Comparison of ENCODE assay signal across 10 mouse cellular contexts in genomic region chr15:99334500-99334899, GRCm38 (mm10). TPM values are rescaled to one million over a fixed set of nuclear protein-coding genes. Genes with fewer than 3 reads are reported as not detected.
A peak's percentile ranks its signal among the peaks of the same experiment; 100 is the strongest.
DNase-seq lines count a peak whose midpoint lies in the region; ATAC-seq lines count a peak whose summit lies in the region.
"Had no signal": no experiment of that assay in that cellular context is flagged by ENCODE, and none has a peak within 500 bp of the region (broad histone marks: within the 10 kb centered on the region; RNA-seq: fewer than 3 reads in every experiment).

No protein-coding gene starts in this region.

- H3K27ac ChIP-seq in hindbrain, embryonic 14.5 days = peak overlapping the region; percentile 49; the same call in 1 of the 2 replicates
- H3K27ac ChIP-seq in hindbrain, embryonic 16.5 days (ENCODE audit: low read depth, low read length) = no peak overlapping the region; the same call in none of the 2 replicates
- peak overlapping the region; percentile 14; the same call in 1 of the 2 replicates for H3K27ac ChIP-seq in midbrain, embryonic 13.5 days
- no peak overlapping the region for H3K27ac ChIP-seq in midbrain, embryonic 11.5 days (ENCODE audit: low read depth, low read length)
- H3K27ac ChIP-seq in embryonic facial prominence, embryonic 14.5 days (replicated peaks; ENCODE audit: low read depth, low read length) = peak overlapping the region; percentile 97
- H3K27ac ChIP-seq in stomach, embryonic 16.5 days (ENCODE audit: low read length) = peak overlapping the region; percentile 94
- H3K27ac ChIP-seq: liver, embryonic 14.5 days had no signal

- H3K4me1 ChIP-seq in hindbrain, embryonic 14.5 days (replicated peaks; ENCODE audit: control insufficient read depth, insufficient read depth, low read length) = no peaks in the 10 kb centered on the region; the same call in 1 of the 2 replicates
- peaks cover 15% of the 10 kb centered on the region for H3K4me1 ChIP-seq in hindbrain, embryonic 16.5 days (ENCODE audit: control insufficient read depth, insufficient read depth, low read depth, low read length)
- peaks cover under 1% of the 10 kb centered on the region; the same call in 1 of the 2 replicates for H3K4me1 ChIP-seq in midbrain, embryonic 13.5 days (replicated peaks)
- no peaks in the 10 kb centered on the region; the same call in 1 of the 2 replicates for H3K4me1 ChIP-seq in midbrain, embryonic 11.5 days (ENCODE audit: control insufficient read depth, insufficient read depth, low read length)
- peaks cover 52% of the 10 kb centered on the region for H3K4me1 ChIP-seq in embryonic facial prominence, embryonic 14.5 days (ENCODE audit: control insufficient read depth, insufficient read depth, low read length)
- H3K4me1 ChIP-seq in stomach, embryonic 16.5 days (ENCODE audit: control insufficient read depth, insufficient read depth, low read length) = peaks cover 25% of the 10 kb centered on the region

- peak; percentile 45 for DNase-seq in hindbrain, embryonic 14.5 days (ENCODE audit: low spot score)
- DNase-seq in midbrain, embryonic 11.5 days (ENCODE audit: low spot score, missing footprints) = no peak
- peak; percentile 78 for DNase-seq in embryonic facial prominence, embryonic 14.5 days (ENCODE audit: low spot score)
- DNase-seq in right cerebral cortex, postnatal 25 days = no peak
- DNase-seq: cerebellum, adult 9-10 months; gastrocnemius, postnatal 14 days had no signal

- no peaks in the 10 kb centered on the region for H3K27me3 ChIP-seq in hindbrain, embryonic 14.5 days (ENCODE audit: control insufficient read depth, insufficient read depth, low read length)
- no peaks in the 10 kb centered on the region for H3K27me3 ChIP-seq in hindbrain, embryonic 16.5 days (replicated peaks; ENCODE audit: control insufficient read depth, insufficient read depth, low read length)
- no peaks in the 10 kb centered on the region for H3K27me3 ChIP-seq in midbrain, embryonic 13.5 days
- H3K27me3 ChIP-seq in midbrain, embryonic 11.5 days (ENCODE audit: control insufficient read depth, insufficient read depth, low read length) = no peaks in the 10 kb centered on the region
- no peaks in the 10 kb centered on the region for H3K27me3 ChIP-seq in embryonic facial prominence, embryonic 14.5 days (replicated peaks; ENCODE audit: control insufficient read depth, insufficient read depth, low read length)
- H3K27me3 ChIP-seq in stomach, embryonic 16.5 days (ENCODE audit: control insufficient read depth, insufficient read depth, low read length) = no peaks in the 10 kb centered on the region

- H3K4me2 ChIP-seq in hindbrain, embryonic 14.5 days (replicated peaks) = no peak overlapping the region
- H3K4me2 ChIP-seq in hindbrain, embryonic 16.5 days (ENCODE audit: low read length) = no peak overlapping the region
- no peak overlapping the region for H3K4me2 ChIP-seq in midbrain, embryonic 13.5 days (replicated peaks)
- H3K4me2 ChIP-seq in midbrain, embryonic 11.5 days = no peak overlapping the region
- no peak overlapping the region for H3K4me2 ChIP-seq in embryonic facial prominence, embryonic 14.5 days (ENCODE audit: low read depth, low read length)
- no peak overlapping the region for H3K4me2 ChIP-seq in stomach, embryonic 16.5 days (ENCODE audit: low read depth, low read length)

- H3K36me3 ChIP-seq in hindbrain, embryonic 14.5 days (replicated peaks; ENCODE audit: control insufficient read depth, insufficient read depth) = peaks cover 8% of the 10 kb centered on the region; the same call in 1 of the 2 replicates
- H3K36me3 ChIP-seq in hindbrain, embryonic 16.5 days (ENCODE audit: control insufficient read depth, insufficient read depth, low read length) = no peaks in the 10 kb centered on the region
- H3K36me3 ChIP-seq in midbrain, embryonic 13.5 days = 0 out of 2 replicates have a peak, but pooled peaks cover 4% of the 10 kb centered on the region
- no peaks in the 10 kb centered on the region for H3K36me3 ChIP-seq in midbrain, embryonic 11.5 days (ENCODE audit: control insufficient read depth, insufficient read depth, low read length)
- H3K36me3 ChIP-seq in embryonic facial prominence, embryonic 14.5 days (ENCODE audit: control insufficient read depth, insufficient read depth, low read length) = peaks cover 17% of the 10 kb centered on the region; the same call in 1 of the 2 replicates
- H3K36me3 ChIP-seq in stomach, embryonic 16.5 days (ENCODE audit: control insufficient read depth, insufficient read depth, low read length) = no peaks in the 10 kb centered on the region

- no peaks in the 10 kb centered on the region for H3K9me3 ChIP-seq in hindbrain, embryonic 14.5 days (ENCODE audit: control insufficient read depth, low read length)
- H3K9me3 ChIP-seq in hindbrain, embryonic 16.5 days (ENCODE audit: control insufficient read depth, low read length) = no peaks in the 10 kb centered on the region
- no peaks in the 10 kb centered on the region for H3K9me3 ChIP-seq in midbrain, embryonic 13.5 days
- no peaks in the 10 kb centered on the region for H3K9me3 ChIP-seq in midbrain, embryonic 11.5 days (ENCODE audit: control insufficient read depth, low read length)
- no peaks in the 10 kb centered on the region for H3K9me3 ChIP-seq in embryonic facial prominence, embryonic 14.5 days (ENCODE audit: control insufficient read depth, low read length)
- H3K9me3 ChIP-seq in stomach, embryonic 16.5 days (replicated peaks; ENCODE audit: control insufficient read depth, low read length) = no peaks in the 10 kb centered on the region

- ATAC-seq in hindbrain, embryonic 14.5 days (ENCODE audit: low FRiP score) = no peak
- ATAC-seq in hindbrain, embryonic 16.5 days = no peak; the same call in 1 of the 2 replicates
- ATAC-seq in midbrain, embryonic 13.5 days = no peak
- no peak for ATAC-seq in midbrain, embryonic 11.5 days (ENCODE audit: low FRiP score)
- peak; percentile 19; the same call in 1 of the 2 replicates for ATAC-seq in embryonic facial prominence, embryonic 14.5 days (ENCODE audit: low read depth)
- ATAC-seq in stomach, embryonic 16.5 days (ENCODE audit: insufficient read depth, low FRiP score) = no peak

- H3K9ac ChIP-seq in hindbrain, embryonic 14.5 days = no peak overlapping the region
- no peak overlapping the region for H3K9ac ChIP-seq in hindbrain, embryonic 16.5 days (ENCODE audit: low read depth, low read length)
- no peak overlapping the region for H3K9ac ChIP-seq in midbrain, embryonic 13.5 days (replicated peaks)
- no peak overlapping the region for H3K9ac ChIP-seq in midbrain, embryonic 11.5 days (ENCODE audit: low read length)
- H3K9ac ChIP-seq in embryonic facial prominence, embryonic 14.5 days (ENCODE audit: low read depth, low read length) = no peak overlapping the region
- no peak overlapping the region for H3K9ac ChIP-seq in stomach, embryonic 16.5 days (ENCODE audit: low read length)
- H3K9ac ChIP-seq: liver, embryonic 14.5 days had no signal

- H3K4me3 ChIP-seq in hindbrain, embryonic 14.5 days (replicated peaks; ENCODE audit: low read length) = no peak overlapping the region
- no peak overlapping the region for H3K4me3 ChIP-seq in hindbrain, embryonic 16.5 days (ENCODE audit: low read length)
- H3K4me3 ChIP-seq in midbrain, embryonic 13.5 days (replicated peaks) = no peak overlapping the region
- no peak overlapping the region for H3K4me3 ChIP-seq in midbrain, embryonic 11.5 days (ENCODE audit: low read depth, low read length)
- H3K4me3 ChIP-seq in embryonic facial prominence, embryonic 14.5 days (ENCODE audit: low read depth, low read length) = no peak overlapping the region
- no peak overlapping the region for H3K4me3 ChIP-seq in stomach, embryonic 16.5 days (replicated peaks; ENCODE audit: low read length)

- WGBS in hindbrain, embryonic 14.5 days = 69% methylated on average over 6 of the region's 6 CpGs
- WGBS in hindbrain, embryonic 16.5 days = 56% methylated on average over 6 of the region's 6 CpGs
- WGBS in midbrain, embryonic 13.5 days = 84% methylated on average over 6 of the region's 6 CpGs
- WGBS in midbrain, embryonic 11.5 days = 92% methylated on average over 6 of the region's 6 CpGs
- WGBS in embryonic facial prominence, embryonic 14.5 days = 50% methylated on average over 6 of the region's 6 CpGs
- WGBS in stomach, embryonic 16.5 days = 49% methylated on average over 6 of the region's 6 CpGs

RNA-seq across cellular contexts. Expression of gene Fmnl3, which starts 35.8 kb away (rescaled TPM):
- 9.0 and 9.2 TPM in 2 replicates for polyA plus RNA-seq in hindbrain, embryonic 14.5 days (2014; fragmentation: Nextera tagmentation; extraction: Ambion mirVana)
- polyA plus RNA-seq in hindbrain, embryonic 16.5 days (2015; fragmentation: Nextera tagmentation; extraction: Ambion mirVana) = 7.4 and 9.7 TPM in 2 replicates
- polyA plus RNA-seq in midbrain, embryonic 13.5 days (2015; fragmentation: Nextera tagmentation; extraction: Ambion mirVana) = 8.5 and 8.7 TPM in 2 replicates
- 8.6 and 8.9 TPM in 2 replicates for polyA plus RNA-seq in midbrain, embryonic 11.5 days (2014; fragmentation: Nextera tagmentation; extraction: Ambion mirVana)
- 18.5 and 21.5 TPM in 2 replicates for polyA plus RNA-seq in embryonic facial prominence, embryonic 14.5 days (2014; fragmentation: Nextera tagmentation; extraction: Ambion mirVana)
- 14.2 and 16.6 TPM in 2 replicates for polyA plus RNA-seq in stomach, embryonic 16.5 days (2015; fragmentation: Nextera tagmentation; extraction: Ambion mirVana)

RNA-seq across cellular contexts. Expression of gene Fam186b, which starts 38.8 kb away (rescaled TPM):
- polyA plus RNA-seq in hindbrain, embryonic 14.5 days (2014; fragmentation: Nextera tagmentation; extraction: Ambion mirVana) = 0.39 and 0.81 TPM in 2 replicates
- polyA plus RNA-seq in hindbrain, embryonic 16.5 days (2015; fragmentation: Nextera tagmentation; extraction: Ambion mirVana) = 0.85 and 1.2 TPM in 2 replicates
- 0.35 TPM in 2 replicates for polyA plus RNA-seq in midbrain, embryonic 13.5 days (2015; fragmentation: Nextera tagmentation; extraction: Ambion mirVana)
- polyA plus RNA-seq in midbrain, embryonic 11.5 days (2014; fragmentation: Nextera tagmentation; extraction: Ambion mirVana) = 0.19 TPM in 1 of 2 replicates, not detected in the other
- polyA plus RNA-seq in embryonic facial prominence, embryonic 14.5 days (2014; fragmentation: Nextera tagmentation; extraction: Ambion mirVana) = 0.06 and 0.14 TPM in 2 replicates
- 0.06 and 0.10 TPM in 2 replicates for polyA plus RNA-seq in stomach, embryonic 16.5 days (2015; fragmentation: Nextera tagmentation; extraction: Ambion mirVana)

RNA-seq across cellular contexts. Expression of gene Prpf40b, which starts 39.6 kb away (rescaled TPM):
- polyA plus RNA-seq in hindbrain, embryonic 14.5 days (2014; fragmentation: Nextera tagmentation; extraction: Ambion mirVana) = 84.7 and 89.6 TPM in 2 replicates
- 114 and 117 TPM in 2 replicates for polyA plus RNA-seq in hindbrain, embryonic 16.5 days (2015; fragmentation: Nextera tagmentation; extraction: Ambion mirVana)
- 115 and 125 TPM in 2 replicates for polyA plus RNA-seq in midbrain, embryonic 13.5 days (2015; fragmentation: Nextera tagmentation; extraction: Ambion mirVana)
- 41.5 and 41.6 TPM in 2 replicates for polyA plus RNA-seq in midbrain, embryonic 11.5 days (2014; fragmentation: Nextera tagmentation; extraction: Ambion mirVana)
- polyA plus RNA-seq in embryonic facial prominence, embryonic 14.5 days (2014; fragmentation: Nextera tagmentation; extraction: Ambion mirVana) = 40.1 and 42.2 TPM in 2 replicates
- polyA plus RNA-seq in stomach, embryonic 16.5 days (2015; fragmentation: Nextera tagmentation; extraction: Ambion mirVana) = 42.5 and 44.3 TPM in 2 replicates

RNA-seq across cellular contexts. Expression of gene Tmbim6, which starts 58.2 kb away (rescaled TPM):
- 262 and 272 TPM in 2 replicates for polyA plus RNA-seq in hindbrain, embryonic 14.5 days (2014; fragmentation: Nextera tagmentation; extraction: Ambion mirVana)
- polyA plus RNA-seq in hindbrain, embryonic 16.5 days (2015; fragmentation: Nextera tagmentation; extraction: Ambion mirVana) = 346 and 350 TPM in 2 replicates
- 228 and 244 TPM in 2 replicates for polyA plus RNA-seq in midbrain, embryonic 13.5 days (2015; fragmentation: Nextera tagmentation; extraction: Ambion mirVana)
- 228 and 248 TPM in 2 replicates for polyA plus RNA-seq in midbrain, embryonic 11.5 days (2014; fragmentation: Nextera tagmentation; extraction: Ambion mirVana)
- 300 and 310 TPM in 2 replicates for polyA plus RNA-seq in embryonic facial prominence, embryonic 14.5 days (2014; fragmentation: Nextera tagmentation; extraction: Ambion mirVana)
- polyA plus RNA-seq in stomach, embryonic 16.5 days (2015; fragmentation: Nextera tagmentation; extraction: Ambion mirVana) = 438 and 480 TPM in 2 replicates

Comparison
In these comparisons a context has a peak if more than half of its experiments do, and no peak if none do; other contexts are left out.
1. H3K27ac ChIP-seq: peak in hindbrain, embryonic 14.5 days (single experiment), midbrain, embryonic 13.5 days (single experiment), embryonic facial prominence, embryonic 14.5 days (single experiment) and stomach, embryonic 16.5 days (single experiment); none in hindbrain, embryonic 16.5 days (single experiment) and midbrain, embryonic 11.5 days (single experiment).
2. DNase-seq: peak in hindbrain, embryonic 14.5 days (single experiment) and embryonic facial prominence, embryonic 14.5 days (single experiment); none in midbrain, embryonic 11.5 days (single experiment) and right cerebral cortex, postnatal 25 days (single experiment).